Mouse (Mus musculus): ENCODE results near the gene Vps13d.

DNA sequence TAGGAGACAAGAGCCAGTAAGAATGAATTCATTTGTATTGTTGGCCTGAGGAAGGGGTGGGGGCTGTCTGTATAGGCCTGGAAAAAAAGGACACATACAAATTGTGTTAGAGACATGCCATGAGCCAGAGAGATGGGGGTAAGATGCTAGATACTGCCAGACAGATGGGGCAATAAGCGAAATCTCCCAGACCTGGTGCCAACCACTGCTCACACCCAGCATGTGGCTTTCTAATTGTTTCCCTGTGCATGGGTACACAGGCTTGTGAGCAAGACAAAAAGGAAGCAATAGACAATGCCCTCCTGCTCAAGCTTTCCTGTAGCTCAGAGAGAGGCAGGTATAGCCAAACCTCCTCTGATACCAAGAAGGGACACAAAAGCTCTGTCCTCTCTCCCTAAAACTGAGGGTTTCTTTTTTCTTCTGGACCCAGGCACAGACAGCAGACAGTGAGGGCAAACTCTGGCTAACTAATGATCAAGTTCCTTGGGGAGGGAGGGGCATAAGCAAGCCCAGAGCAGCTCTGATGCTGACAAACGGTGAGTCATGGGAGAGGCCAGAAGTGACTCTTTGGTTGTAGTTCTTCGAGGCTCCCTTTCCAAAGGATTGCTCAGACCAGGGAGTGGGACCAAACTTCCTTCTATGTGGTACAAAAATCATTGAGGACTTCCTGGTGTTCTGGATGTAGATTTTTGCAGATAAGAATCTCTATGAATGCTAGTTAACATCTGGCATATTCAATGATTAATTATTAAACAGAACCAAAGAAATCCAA lies 196.7 kb downstream of the Vps13d start:
- TF ChIP-seq CTCF (IDR thresholded peaks at IDR 0.05): no peak
- peak; percentile 60; the same call in 1 of the 2 replicates for TF ChIP-seq EP300 (IDR thresholded peaks at IDR 0.05)
